Mouse (Mus musculus): ENCODE results near the gene Hk2.
"Not testable (repeated sequence)": the region's sequence is repeated elsewhere in the genome, so short reads cannot be mapped to it uniquely, and the experiment has no call there.

GRCm38 (mm10) chr6:82688586-82688985, 85.7 kb downstream of the Hk2 start:
- TF ChIP-seq MAFK (IDR thresholded peaks at IDR 0.05; ENCODE audit: insufficient read depth, low read depth, low read length); ZC3H11A (IDR thresholded peaks at IDR 0.05; ENCODE audit: borderline replicate concordance, low read depth, low read length); HCFC1 (IDR thresholded peaks at IDR 0.05; ENCODE audit: borderline replicate concordance, insufficient read depth, low read length); ZNF384 (IDR thresholded peaks at IDR 0.05; ENCODE audit: low read depth, low read length): not testable (repeated sequence)

All from ES-E14 (cell line).